Mouse (Mus musculus): Measurements from ENCODE around the gene Flna. TPM values are rescaled to one million over a fixed set of nuclear protein-coding genes. Genes with fewer than 3 reads are reported as not detected.

The Flna gene
- 289 and 307 TPM in 2 replicates for polyA plus RNA-seq (2015; fragmentation: Nextera tagmentation; extraction: Ambion mirVana)

DNA sequence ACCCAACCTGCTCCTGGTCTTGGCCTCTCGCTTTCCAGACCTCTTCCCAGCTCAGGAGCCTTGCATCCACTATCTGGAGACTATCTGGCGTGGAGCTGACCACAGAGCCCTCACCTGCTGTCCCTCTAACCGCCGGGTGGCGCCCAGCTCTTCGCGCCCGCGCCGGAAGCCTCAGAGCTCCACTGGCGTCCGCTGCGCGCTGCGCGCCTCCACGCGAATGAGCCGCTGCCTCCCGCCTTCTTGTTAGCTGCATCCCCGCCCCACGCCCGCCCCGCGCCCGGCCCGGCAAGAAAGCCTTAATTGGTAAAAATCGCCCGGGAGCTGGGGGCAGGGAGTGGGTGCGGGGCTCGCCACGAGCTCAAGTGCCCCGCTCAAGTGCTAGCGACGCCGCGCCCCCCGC lies at the start of gene Flna:
Gene Flna, minus strand, starts transcription at position 206 of the 400 bp plus-strand sequence.
- Histone ChIP-seq H3K9ac (peak within 1 kb of the TSS; percentile 74), H3K36me3 (no peaks in the 10 kb centered on the region), H3K4me1 (0 out of 2 replicates have a peak, but pooled peaks cover 4% of the 10 kb centered on the region), H3K4me2 (peak within 1 kb of the TSS; percentile 61), H3K4me3 (peak within 1 kb of the TSS; percentile 44), H3K9me3 (no peaks in the 10 kb centered on the region), H3K27me3 (no peaks in the 10 kb centered on the region), H3K27ac (peak within 1 kb of the TSS; percentile 76)
- 28% methylated on average over 38 of the region's 38 CpGs for WGBS
- no peak for ATAC-seq (ENCODE audit: insufficient number of reproducible peaks, insufficient read depth, low FRiP score, low TSS enrichment, low read depth)

- H3K9ac ChIP-seq: no peak overlapping the region
- no peak overlapping the region for H3K4me3 ChIP-seq
- no peak for ATAC-seq (ENCODE audit: insufficient number of reproducible peaks, insufficient read depth, low FRiP score, low TSS enrichment, low read depth)
- peaks cover 34% of the 10 kb centered on the region for H3K36me3 ChIP-seq
- H3K27me3 ChIP-seq: no peaks in the 10 kb centered on the region
- no peak overlapping the region for H3K4me2 ChIP-seq
- H3K4me1 ChIP-seq: no peaks in the 10 kb centered on the region
- no peak overlapping the region for H3K27ac ChIP-seq
- 70% methylated on average over 1 of the region's 1 CpGs for WGBS
- no peaks in the 10 kb centered on the region for H3K9me3 ChIP-seq
Measured at GRCm38 (mm10) chrX:74298348-74298747, 48.7 kb upstream of the Flna start.

DNA sequence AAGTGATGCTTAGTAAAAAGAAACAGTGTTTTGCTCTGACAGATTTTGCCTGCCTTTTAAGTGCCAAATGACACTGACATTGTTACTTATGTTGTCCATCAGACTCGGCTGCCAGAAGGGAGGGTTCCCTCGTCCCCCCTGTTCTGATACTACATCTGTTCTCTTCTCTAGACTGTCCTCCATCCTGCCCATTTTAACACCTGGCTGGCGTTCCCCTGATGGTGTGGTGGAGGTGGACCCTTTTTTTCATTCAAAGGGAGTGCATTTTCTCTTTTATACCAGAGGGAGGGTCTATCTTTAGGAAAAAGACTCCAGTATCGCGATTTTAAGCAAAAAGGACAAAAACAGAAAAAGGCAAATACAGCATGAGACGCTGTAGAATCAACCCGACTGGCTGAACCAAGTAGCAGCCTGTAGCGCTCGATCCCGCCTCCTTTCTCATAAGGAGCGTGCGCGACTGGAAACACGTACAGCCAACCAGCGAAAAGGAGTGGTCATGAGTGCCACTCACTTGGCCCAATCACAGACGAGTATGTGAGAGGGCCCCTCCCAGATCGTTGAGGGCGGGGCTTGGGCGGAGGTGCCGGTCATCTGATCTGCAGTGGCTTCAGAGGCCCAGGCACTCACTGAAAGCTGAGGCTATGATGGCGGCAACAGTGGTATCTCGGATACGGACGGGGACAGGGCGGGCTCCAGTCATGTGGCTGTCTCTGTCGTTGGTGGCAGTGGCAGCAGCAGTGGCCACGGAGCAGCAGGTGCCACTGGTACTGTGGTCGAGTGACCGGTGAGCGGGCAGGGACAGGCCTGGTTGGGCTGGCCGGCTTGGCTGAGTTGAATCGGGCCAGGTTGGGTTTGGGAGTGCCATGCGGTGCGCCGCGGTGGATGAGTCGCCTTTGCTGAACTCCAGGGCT lies 47.2 kb upstream of the Flna start, which contains the start of gene Atp6ap1:
Gene Atp6ap1, plus strand, starts transcription at position 560 of the 911 bp plus-strand sequence.
- 22% methylated on average over 37 of the region's 37 CpGs for WGBS
- ATAC-seq (ENCODE audit: insufficient number of reproducible peaks, insufficient read depth, low FRiP score, low TSS enrichment, low read depth): peak; percentile 95
- H3K4me1 ChIP-seq: no peaks in the 10 kb centered on the region
- peaks cover 18% of the 10 kb centered on the region for H3K36me3 ChIP-seq
- peak within 1 kb of the TSS; percentile 82 for H3K9ac ChIP-seq
- no peaks in the 10 kb centered on the region for H3K9me3 ChIP-seq
- H3K4me2 ChIP-seq: peak within 1 kb of the TSS; percentile 66
- H3K27me3 ChIP-seq: no peaks in the 10 kb centered on the region
- H3K27ac ChIP-seq: peak within 1 kb of the TSS; percentile 69
- peak within 1 kb of the TSS; percentile 64 for H3K4me3 ChIP-seq

DNA sequence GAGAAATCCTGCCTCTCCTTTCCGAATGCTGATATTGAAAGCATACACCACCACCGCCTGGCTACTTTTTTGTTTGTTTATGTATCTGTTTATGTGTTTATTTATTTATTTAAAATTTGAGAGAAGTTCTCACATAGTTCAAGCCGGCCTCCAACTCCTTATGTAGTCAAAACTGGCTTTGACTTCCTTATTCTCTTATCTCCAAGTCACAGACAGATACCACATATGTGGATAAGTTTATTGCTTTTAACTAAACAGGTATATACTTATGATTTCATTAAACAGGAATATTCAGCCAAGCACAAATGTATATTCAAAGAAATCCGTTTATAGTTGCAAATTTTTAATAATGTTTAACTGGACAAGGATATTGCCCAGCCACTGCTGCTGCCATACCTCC lies 43.8 kb upstream of the Flna start:
- Histone ChIP-seq H3K4me3 (no peak overlapping the region), H3K9ac (no peak overlapping the region), H3K27ac (no peak overlapping the region), H3K27me3 (no peaks in the 10 kb centered on the region), H3K4me1 (no peaks in the 10 kb centered on the region), H3K9me3 (no peaks in the 10 kb centered on the region), H3K4me2 (no peak overlapping the region), H3K36me3 (peaks cover 13% of the 10 kb centered on the region)
- 74% methylated on average over 4 of the region's 4 CpGs for WGBS
- no peak for ATAC-seq (ENCODE audit: insufficient number of reproducible peaks, insufficient read depth, low FRiP score, low TSS enrichment, low read depth)

GRCm38 (mm10) chrX:74283092-74283437 lies 33.4 kb upstream of the Flna start:
- Histone ChIP-seq H3K27ac (peak overlapping the region; percentile 87), H3K4me2 (peak overlapping the region; percentile 70), H3K9me3 (no peaks in the 10 kb centered on the region), H3K9ac (peak overlapping the region; percentile 84), H3K4me1 (peaks cover 11% of the 10 kb centered on the region), H3K4me3 (peak overlapping the region; percentile 63), H3K27me3 (no peaks in the 10 kb centered on the region), H3K36me3 (peaks cover 2% of the 10 kb centered on the region)
- 38% methylated on average over 5 of the region's 5 CpGs for WGBS
- no peak for ATAC-seq (ENCODE audit: insufficient number of reproducible peaks, insufficient read depth, low FRiP score, low TSS enrichment, low read depth)

- Histone ChIP-seq H3K9me3 (no peaks in the 10 kb centered on the region), H3K9ac (peak overlapping the region; percentile 84), H3K27ac (peak overlapping the region; percentile 87), H3K4me1 (peaks cover 11% of the 10 kb centered on the region), H3K4me3 (peak overlapping the region; percentile 63), H3K36me3 (no peaks in the 10 kb centered on the region), H3K27me3 (no peaks in the 10 kb centered on the region), H3K4me2 (peak overlapping the region; percentile 70)
- peak; percentile 60; the same call in 1 of the 2 replicates for ATAC-seq (ENCODE audit: insufficient number of reproducible peaks, insufficient read depth, low FRiP score, low TSS enrichment, low read depth)
- WGBS: 23% methylated on average over 39 of the region's 39 CpGs
Measured at GRCm38 (mm10) chrX:74282395-74283091, 32.9 kb upstream of the Flna start.

DNA sequence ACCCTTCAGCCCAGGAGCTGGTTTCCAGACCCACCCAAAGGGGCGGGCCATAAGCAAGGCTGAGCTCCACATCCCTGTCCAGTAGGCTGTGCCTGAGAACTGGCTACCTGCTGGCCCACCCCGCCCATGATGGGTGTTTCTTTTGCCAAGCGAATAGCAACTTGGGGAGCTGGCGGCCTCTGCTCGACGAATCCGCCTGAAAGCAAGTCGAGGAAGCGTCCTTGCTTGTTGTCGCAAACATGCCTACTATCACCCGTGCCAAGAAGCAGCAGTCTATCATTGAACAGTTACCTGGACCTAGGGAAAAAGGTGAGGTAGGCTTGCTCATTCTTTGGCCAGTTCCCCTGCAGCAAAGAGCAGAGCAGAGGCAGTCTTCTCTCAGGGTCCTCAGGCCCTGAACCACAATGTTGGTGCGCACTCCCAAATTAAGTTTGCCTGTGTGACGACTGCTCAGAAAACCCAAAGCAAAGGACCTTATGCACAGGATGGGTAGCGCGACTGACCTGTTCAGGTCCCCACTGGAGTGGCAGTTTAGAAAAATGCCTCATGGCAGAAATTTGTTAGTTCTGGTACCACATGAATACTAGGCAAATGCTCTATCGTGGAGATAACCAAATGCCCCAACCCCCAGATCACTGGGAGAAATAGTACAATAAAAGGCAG lies 32.2 kb upstream of the Flna start, which contains the start of the genes Taz and Dnase1l1:
Gene Taz, plus strand, starts transcription at position 181 of the 663 bp plus-strand sequence.
Gene Dnase1l1, minus strand, starts transcription at position 606 of the 663 bp plus-strand sequence.
- peak; percentile 88 for ATAC-seq (ENCODE audit: insufficient number of reproducible peaks, insufficient read depth, low FRiP score, low TSS enrichment, low read depth)
- Histone ChIP-seq H3K4me2 (peak within 1 kb of the TSS; percentile 70), H3K9me3 (no peaks in the 10 kb centered on the region), H3K27me3 (no peaks in the 10 kb centered on the region), H3K4me3 (peak within 1 kb of the TSS; percentile 63), H3K4me1 (peaks cover 11% of the 10 kb centered on the region), H3K27ac (peak within 1 kb of the TSS; percentile 87), H3K36me3 (no peaks in the 10 kb centered on the region), H3K9ac (peak within 1 kb of the TSS; percentile 84)
- WGBS: 25% methylated on average over 16 of the region's 16 CpGs

DNA sequence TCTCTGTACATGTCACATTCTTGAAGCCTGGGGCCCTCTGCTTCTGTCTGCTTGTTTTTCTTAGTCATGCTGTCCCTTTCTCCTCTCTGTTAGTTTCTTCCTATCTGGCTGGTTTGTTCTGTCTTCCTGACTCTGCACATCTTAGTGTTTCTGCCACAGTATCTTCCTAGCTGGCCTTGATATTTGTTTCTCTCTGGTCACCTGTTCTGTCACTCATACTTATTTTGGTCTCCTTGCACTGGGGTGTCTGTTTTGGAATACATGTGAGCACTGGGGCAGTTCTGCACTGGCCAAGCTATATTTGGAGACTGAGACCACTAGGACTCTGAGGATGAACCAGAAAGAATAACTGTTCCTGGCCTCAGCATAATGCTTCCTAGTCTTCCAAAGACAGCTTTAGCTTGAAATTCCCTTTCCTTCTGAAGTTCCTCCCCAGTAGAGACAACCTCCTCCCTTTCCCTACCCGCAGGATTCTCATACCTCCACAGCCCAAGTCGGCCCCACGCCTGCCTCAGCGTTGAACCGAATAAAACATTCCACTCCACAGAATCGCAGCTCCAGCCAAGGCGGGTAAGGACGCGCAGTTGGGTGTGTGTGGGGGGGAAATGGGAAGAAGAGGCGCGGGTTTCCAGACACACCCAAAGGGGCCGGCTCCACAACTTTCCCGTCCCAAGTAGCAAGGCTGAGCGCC lies 31.6 kb upstream of the Flna start:
- peaks cover 11% of the 10 kb centered on the region for H3K4me1 ChIP-seq
- H3K4me3 ChIP-seq: peak overlapping the region; percentile 63
- 13% methylated on average over 14 of the region's 14 CpGs for WGBS
- H3K36me3 ChIP-seq: no peaks in the 10 kb centered on the region
- H3K27ac ChIP-seq: peak overlapping the region; percentile 87
- H3K4me2 ChIP-seq: peak overlapping the region; percentile 70
- no peaks in the 10 kb centered on the region for H3K9me3 ChIP-seq
- ATAC-seq (ENCODE audit: insufficient number of reproducible peaks, insufficient read depth, low FRiP score, low TSS enrichment, low read depth): no peak; the same call in 1 of the 2 replicates
- H3K9ac ChIP-seq: peak overlapping the region; percentile 62
- no peaks in the 10 kb centered on the region for H3K27me3 ChIP-seq

GRCm38 (mm10) chrX:74277916-74278315 lies 28.3 kb upstream of the Flna start:
- Histone ChIP-seq H3K36me3 (no peaks in the 10 kb centered on the region), H3K27me3 (no peaks in the 10 kb centered on the region), H3K9me3 (no peaks in the 10 kb centered on the region), H3K27ac (no peak overlapping the region), H3K4me3 (no peak overlapping the region), H3K4me2 (no peak overlapping the region), H3K4me1 (0 out of 2 replicates have a peak, but pooled peaks cover 3% of the 10 kb centered on the region), H3K9ac (no peak overlapping the region)
- no peak for ATAC-seq (ENCODE audit: insufficient number of reproducible peaks, insufficient read depth, low FRiP score, low TSS enrichment, low read depth)
- WGBS: 70% methylated on average over 8 of the region's 8 CpGs

- H3K4me3 ChIP-seq: no peak overlapping the region
- peaks cover 8% of the 10 kb centered on the region for H3K36me3 ChIP-seq
- no peaks in the 10 kb centered on the region for H3K9me3 ChIP-seq
- peaks cover 6% of the 10 kb centered on the region; the same call in 1 of the 2 replicates for H3K4me1 ChIP-seq
- H3K27me3 ChIP-seq: no peaks in the 10 kb centered on the region
- H3K4me2 ChIP-seq: no peak overlapping the region
- H3K9ac ChIP-seq: no peak overlapping the region
- 33% methylated on average over 10 of the region's 10 CpGs for WGBS
- no peak for ATAC-seq (ENCODE audit: insufficient number of reproducible peaks, insufficient read depth, low FRiP score, low TSS enrichment, low read depth)
- H3K27ac ChIP-seq: no peak overlapping the region; the same call in 1 of the 2 replicates
Measured at GRCm38 (mm10) chrX:74273422-74274322, 24.1 kb upstream of the Flna start.
